Mouse (Mus musculus) heart, postnatal 0 days (tissue): ENCODE results near the gene Qser1. TPM values are rescaled to one million over a fixed set of nuclear protein-coding genes. Genes with fewer than 3 reads are reported as not detected.
A peak's percentile ranks its signal among the peaks of the same experiment; 100 is the strongest.

Experiments
- ATAC-seq: fragments of 200-750 bp; cut with Nextera tagmentation; 2 replicates; pipeline ENCODE4 v1.8.0; 2017; ENCODE audit warnings: low read depth, moderate number of reproducible peaks, moderate library complexity; ENCODE audit not compliant: insufficient read depth
- DNase-seq: peaks from one replicate; pipeline ENCODE4 v3.0.0-alpha.2; 2016; ENCODE audit warnings: low spot score
- H3K27ac ChIP-seq: fragments of 300-500 bp; sonication (generic); 2 replicates; pipeline ENCODE4 v1.5.1; 2014; ENCODE audit warnings: low read depth, mild to moderate bottlenecking
- H3K27me3 ChIP-seq: fragments of 300-500 bp; sonication (generic); 2 replicates; pipeline ENCODE4 v1.6.1; 2014; ENCODE audit warnings: low read length, mixed read lengths; ENCODE audit not compliant: control insufficient read depth, insufficient read depth
- H3K36me3 ChIP-seq: fragments of 300-500 bp; sonication (generic); replicated peaks from 2 replicates; pipeline ENCODE4 v1.6.1; 2014; ENCODE audit warnings: low read length, mixed read lengths; ENCODE audit not compliant: control insufficient read depth, insufficient read depth
- H3K4me1 ChIP-seq: fragments of 300-500 bp; sonication (generic); 2 replicates; pipeline ENCODE4 v1.6.1; 2014; ENCODE audit warnings: antibody characterized with exemption; ENCODE audit not compliant: control insufficient read depth, insufficient read depth
- H3K4me2 ChIP-seq: fragments of 300-500 bp; sonication (generic); 2 replicates; pipeline ENCODE4 v1.6.1; 2014; ENCODE audit warnings: low read depth, mild to moderate bottlenecking, low read length, moderate library complexity
- H3K4me3 ChIP-seq: fragments of 300-500 bp; sonication (generic); 2 replicates; pipeline ENCODE4 v1.5.1; 2014; ENCODE audit warnings: low read depth, low read length
- H3K9ac ChIP-seq: fragments of 300-500 bp; sonication (generic); replicated peaks from 2 replicates; pipeline ENCODE4 v1.6.1; 2014; ENCODE audit warnings: low read depth, low read length, mixed read lengths
- H3K9me3 ChIP-seq: fragments of 300-500 bp; sonication (generic); replicated peaks from 2 replicates; pipeline ENCODE4 v1.6.1; 2016; ENCODE audit warnings: low read length; ENCODE audit not compliant: control insufficient read depth
- CTCF ChIP-seq: IDR thresholded peaks from 2 replicates; pipeline ENCODE4 v1.5.1; 2016; ENCODE audit warnings: antibody characterized with exemption, control low read depth, low read depth
- EP300 ChIP-seq: IDR thresholded peaks from 2 replicates; pipeline ENCODE4 v1.6.1; 2016; ENCODE audit warnings: antibody characterized with exemption, low read depth
- WGBS: fragments of 180-500 bp; shearing (Covaris S2); extraction: QIAGEN DNeasy Blood & Tissue Kit; methylation state at CpG from one replicate; pipeline ENCODE4 v1.1.7; 2014; 5-methylcytosine and 5-hydroxymethylcytosine counted together
- polyA plus RNA-seq: library from polyadenylated mRNA; unstranded; fragments of >200 nt; fragmentation: Nextera tagmentation; extraction: Ambion mirVana; gene quantifications from 2 replicates; pipeline ENCODE4 v1.2.1, GENCODE M21; 2015
- total RNA-seq: library from RNA; depleted of rRNA; stranded (reverse); fragments of >200 nt; gene quantifications from 2 replicates; pipeline ENCODE4 v1.2.3, GENCODE M21; 2014; ENCODE audit warnings: low replicate concordance; rRNA removed

The Qser1 gene
- total and polyA plus RNA-seq, 2 experiments from 2014 or later: 3.4 to 7.6 TPM

GRCm38 (mm10) chr2:104712486-104712809 is 104.1 kb downstream of the Qser1 start:
- no peak for DNase-seq
- TF ChIP-seq CTCF (no peak), EP300 (no peak)
- peaks cover 12% of the 10 kb centered on the region; the same call in 1 of the 2 replicates for H3K4me1 ChIP-seq
- H3K27ac ChIP-seq: peak overlapping the region; percentile 43
- H3K9ac ChIP-seq: peak overlapping the region; percentile 67
- 2% methylated on average over 7 of the region's 7 CpGs for WGBS
- H3K27me3 ChIP-seq: no peaks in the 10 kb centered on the region
- peak overlapping the region; percentile 76 for H3K4me2 ChIP-seq
- H3K36me3 ChIP-seq: no peaks in the 10 kb centered on the region
- peak overlapping the region; percentile 75 for H3K4me3 ChIP-seq
- H3K9me3 ChIP-seq: no peaks in the 10 kb centered on the region
- no peak for ATAC-seq

DNA sequence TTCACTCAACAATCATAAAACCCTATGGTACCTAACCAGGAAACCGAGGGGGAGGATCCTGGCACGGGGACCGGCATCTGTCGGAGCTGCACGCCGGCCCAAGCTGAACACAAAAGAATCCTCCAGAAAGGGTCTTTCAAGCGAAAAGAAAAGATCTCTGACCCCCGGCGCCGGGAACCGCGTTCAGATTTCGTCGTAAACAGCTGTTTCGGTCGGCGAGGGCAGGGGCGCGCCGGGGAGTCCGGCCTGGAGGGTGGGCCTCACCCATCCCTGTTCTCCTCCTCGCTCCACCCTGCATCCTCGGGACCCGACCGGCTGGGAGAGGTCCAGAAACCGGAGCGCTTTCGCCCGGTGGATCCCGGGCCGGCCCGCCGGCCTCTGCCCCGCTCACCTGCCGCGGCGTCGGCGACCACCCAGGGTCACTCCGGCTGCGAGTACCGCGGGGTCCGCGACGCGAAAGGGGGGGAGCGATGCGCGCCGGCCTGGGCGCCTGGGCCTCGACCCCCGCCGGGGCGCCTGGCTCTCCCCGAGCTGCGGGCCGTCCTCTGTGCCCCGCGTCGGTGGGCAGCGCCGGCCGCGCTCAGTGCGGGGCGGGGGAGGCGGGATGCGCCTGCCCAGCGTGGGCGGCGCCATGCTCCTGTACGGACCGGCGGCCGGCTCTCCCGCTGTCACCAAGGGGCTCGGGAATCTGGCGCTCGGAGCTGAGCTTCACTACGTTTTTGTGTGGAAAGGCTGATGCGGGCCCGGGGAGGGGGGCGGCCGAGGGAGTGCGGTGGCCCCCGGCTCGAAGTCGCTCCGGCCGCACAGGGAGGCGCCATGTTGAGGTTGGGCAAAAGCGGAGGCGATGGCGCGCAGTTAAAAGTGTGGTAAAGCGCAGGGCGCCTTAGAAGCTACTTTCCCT is 104.7 kb downstream of the Qser1 start, which contains the start of gene Tcp11l1:
Gene Tcp11l1, minus strand, starts transcription at position 585 of the 901 bp plus-strand sequence.
- peak; percentile 89 for ATAC-seq

GRCm38 (mm10) chr2:104710670-104711370 is 105.7 kb downstream of the Qser1 start:
- Histone ChIP-seq H3K36me3 (no peaks in the 10 kb centered on the region), H3K9ac (no peak overlapping the region), H3K4me1 (peaks cover 12% of the 10 kb centered on the region; the same call in 1 of the 2 replicates), H3K9me3 (no peaks in the 10 kb centered on the region), H3K4me3 (peak overlapping the region; percentile 75; the same call in 1 of the 2 replicates), H3K4me2 (peak overlapping the region; percentile 76), H3K27ac (no peak overlapping the region), H3K27me3 (no peaks in the 10 kb centered on the region)
- no peak for ATAC-seq
- DNase-seq: no peak
- 45% methylated on average over 6 of the region's 6 CpGs for WGBS
- TF ChIP-seq EP300: no peak
- TF ChIP-seq CTCF: no peak

More for the DNA sequence above, 104.7 kb downstream of the Qser1 start, which contains the start of gene Tcp11l1:
- peak within 1 kb of the TSS; percentile 75 for H3K4me3 ChIP-seq
- H3K9me3 ChIP-seq: no peaks in the 10 kb centered on the region
- under 1% methylated on average over 97 of the region's 99 CpGs for WGBS
- peak; percentile 29 for DNase-seq
- peak within 1 kb of the TSS; percentile 67 for H3K9ac ChIP-seq
- H3K27ac ChIP-seq: peak within 1 kb of the TSS; percentile 43
- peaks cover 12% of the 10 kb centered on the region; the same call in 1 of the 2 replicates for H3K4me1 ChIP-seq
- H3K27me3 ChIP-seq: no peaks in the 10 kb centered on the region
- H3K4me2 ChIP-seq: peak within 1 kb of the TSS; percentile 76
- TF ChIP-seq CTCF (no peak), EP300 (no peak)
- no peaks in the 10 kb centered on the region for H3K36me3 ChIP-seq

DNA sequence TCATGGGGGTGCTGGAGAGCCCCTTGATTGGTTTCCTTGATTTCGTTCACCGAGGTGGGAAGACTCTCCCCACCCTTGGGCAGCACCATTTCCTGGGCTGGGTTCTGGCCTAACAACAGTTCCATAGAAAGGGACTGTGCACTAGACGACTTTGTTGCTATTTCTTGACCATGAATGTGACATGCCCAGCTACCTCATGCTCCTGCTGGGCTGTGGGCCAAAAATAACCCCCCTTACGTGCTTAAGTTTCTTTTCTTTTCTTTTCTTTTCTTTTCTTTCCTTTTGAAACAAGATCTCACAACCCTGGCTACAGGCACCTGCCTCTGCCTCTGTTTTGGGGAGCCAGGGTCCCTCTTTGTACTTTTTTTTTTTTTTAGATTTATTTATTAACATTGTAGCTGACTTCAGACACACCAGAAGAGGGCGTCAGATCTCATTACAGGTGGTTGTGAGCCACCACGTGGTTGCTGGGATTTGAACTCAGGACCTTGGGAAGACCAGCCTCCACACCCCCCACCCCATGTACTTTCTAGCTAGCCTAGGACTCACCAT is 106.7 kb downstream of the Qser1 start:
- no peaks in the 10 kb centered on the region for H3K27me3 ChIP-seq
- no peak for TF ChIP-seq CTCF
- no peak for TF ChIP-seq EP300
- ATAC-seq: no peak
- H3K36me3 ChIP-seq: no peaks in the 10 kb centered on the region; the same call in 1 of the 2 replicates
- no peaks in the 10 kb centered on the region for H3K9me3 ChIP-seq
- H3K4me2 ChIP-seq: no peak overlapping the region
- H3K27ac ChIP-seq: no peak overlapping the region
- DNase-seq: no peak
- H3K4me3 ChIP-seq: no peak overlapping the region
- H3K9ac ChIP-seq: no peak overlapping the region
- H3K4me1 ChIP-seq: peaks cover 12% of the 10 kb centered on the region; the same call in 1 of the 2 replicates
- WGBS: 31% methylated on average over 6 of the region's 6 CpGs

Other genes starting within 250 kb of the Qser1 start
- gene Cstf3, start 226.2 kb downstream of the Qser1 start, total RNA-seq: 6.4 and 12.6 TPM in 2 replicates
- 29.3 and 37.3 TPM in 2 replicates for gene Cstf3, start 226.2 kb downstream of the Qser1 start, polyA plus RNA-seq
- gene Tcp11l1, start 104.6 kb downstream of the Qser1 start, total RNA-seq: 1.9 and 4.0 TPM in 2 replicates
- 28.7 and 32.7 TPM in 2 replicates for gene Tcp11l1, start 104.6 kb downstream of the Qser1 start, polyA plus RNA-seq
- not detected in 2 replicates for gene Pin1rt1, start 100.4 kb downstream of the Qser1 start, total RNA-seq
- not detected in 2 replicates for gene Pin1rt1, start 100.4 kb downstream of the Qser1 start, polyA plus RNA-seq
- gene Depdc7, start 73.9 kb downstream of the Qser1 start, total RNA-seq: 4.1 and 4.3 TPM in 2 replicates
- gene Depdc7, start 73.9 kb downstream of the Qser1 start, polyA plus RNA-seq: 4.0 and 4.7 TPM in 2 replicates
- gene Prrg4, start 33.1 kb upstream of the Qser1 start, total RNA-seq: 0.58 and 5.9 TPM in 2 replicates
- 1.1 and 1.5 TPM in 2 replicates for gene Prrg4, start 33.1 kb upstream of the Qser1 start, polyA plus RNA-seq
- gene Ccdc73, start 51.0 kb upstream of the Qser1 start, total RNA-seq: not detected in 2 replicates
- gene Ccdc73, start 51.0 kb upstream of the Qser1 start, polyA plus RNA-seq: 12.6 and 18.2 TPM in 2 replicates
- 132 and 139 TPM in 2 replicates for gene Eif3m, start 200.3 kb upstream of the Qser1 start, total RNA-seq
- gene Eif3m, start 200.3 kb upstream of the Qser1 start, polyA plus RNA-seq: 235 and 241 TPM in 2 replicates